Mouse (Mus musculus): ENCODE measurements at regions not wholly inside any gene's neighbourhood (a gene's known extent, or its start where the extent isn't known, plus 50 kb on each side); places are given as distances from the start of the nearest gene placed in this dataset.

- no peak for DNase-seq (ENCODE audit: low spot score)
Measured at GRCm38 (mm10) chr4:125270951-125271350, 143.3 kb upstream of the Zc3h12a start.

GRCm38 (mm10) chr4:125266212-125266611, 138.6 kb upstream of the Zc3h12a start:
- DNase-seq (ENCODE audit: low spot score), result no peak

GRCm38 (mm10) chr4:125265575-125265974, 137.9 kb upstream of the Zc3h12a start:
- peak; percentile 3 for DNase-seq (ENCODE audit: low spot score)

GRCm38 (mm10) chr4:125265065-125265464, 137.4 kb upstream of the Zc3h12a start:
- DNase-seq (ENCODE audit: low spot score), result no peak

- no peak for DNase-seq (ENCODE audit: low spot score)
Measured at GRCm38 (mm10) chr4:125261547-125261946, 133.9 kb upstream of the Zc3h12a start.

- no peak for DNase-seq (ENCODE audit: low spot score)
Measured at GRCm38 (mm10) chr4:125259306-125259705, 131.7 kb upstream of the Zc3h12a start.

GRCm38 (mm10) chr4:125257916-125258315, 130.3 kb upstream of the Zc3h12a start:
- DNase-seq (ENCODE audit: low spot score), result no peak

- no peak for DNase-seq (ENCODE audit: low spot score)
Measured at GRCm38 (mm10) chr4:125253161-125253560, 125.5 kb upstream of the Zc3h12a start.

GRCm38 (mm10) chr4:125252228-125252627, 124.6 kb upstream of the Zc3h12a start:
- no peak for DNase-seq (ENCODE audit: low spot score)

GRCm38 (mm10) chr4:125249061-125249460, 121.4 kb upstream of the Zc3h12a start:
- DNase-seq (ENCODE audit: low spot score), result no peak

- no peak for DNase-seq (ENCODE audit: low spot score)
Measured at GRCm38 (mm10) chr4:125246171-125246570, 118.5 kb upstream of the Zc3h12a start.

GRCm38 (mm10) chr4:125242512-125242911, 114.9 kb upstream of the Zc3h12a start:
- DNase-seq (ENCODE audit: low spot score), result no peak

GRCm38 (mm10) chr4:125241577-125242262, 114.1 kb upstream of the Zc3h12a start:
- DNase-seq (ENCODE audit: low spot score), result no peak

GRCm38 (mm10) chr4:125231711-125232260, 104.1 kb upstream of the Zc3h12a start:
- DNase-seq (ENCODE audit: low spot score), result no peak

- DNase-seq (ENCODE audit: low spot score), result no peak
Measured at GRCm38 (mm10) chr4:125227194-125227593, 99.6 kb upstream of the Zc3h12a start.

- no peak for DNase-seq (ENCODE audit: low spot score)
Measured at GRCm38 (mm10) chr4:125222922-125223321, 95.3 kb upstream of the Zc3h12a start.

GRCm38 (mm10) chr4:125220314-125220713, 92.7 kb upstream of the Zc3h12a start:
- DNase-seq (ENCODE audit: low spot score), result no peak

GRCm38 (mm10) chr4:125219209-125219608, 91.6 kb upstream of the Zc3h12a start:
- DNase-seq (ENCODE audit: low spot score), result no peak

- no peak for DNase-seq (ENCODE audit: low spot score)
Measured at GRCm38 (mm10) chr4:125214306-125214705, 86.7 kb upstream of the Zc3h12a start.

- no peak for DNase-seq (ENCODE audit: low spot score)
Measured at GRCm38 (mm10) chr4:125212176-125212530, 84.5 kb upstream of the Zc3h12a start.

- DNase-seq (ENCODE audit: low spot score), result no peak
Measured at GRCm38 (mm10) chr4:125211459-125212175, 84.0 kb upstream of the Zc3h12a start.

GRCm38 (mm10) chr4:125210719-125211118, 83.1 kb upstream of the Zc3h12a start:
- no peak for DNase-seq (ENCODE audit: low spot score)

GRCm38 (mm10) chr4:125208136-125208915, 80.7 kb upstream of the Zc3h12a start:
- DNase-seq (ENCODE audit: low spot score), result no peak

Data from adipocyte (in vitro differentiated cells).